Mouse (Mus musculus) gastrocnemius, postnatal 36 days (tissue): ENCODE data around the gene Pacrg. TPM values are rescaled to one million over a fixed set of nuclear protein-coding genes. Genes with fewer than 3 reads are reported as not detected.

Source experiments
- DNase-seq, 2 experiments: peaks; one replicate each; pipeline ENCODE4 v3.0.0; 2022
- intact Hi-C: fragments of 180-260 bp; cut with DNase I; formaldehyde crosslinking; loops from one replicate; pipeline ENCODE4 v1.15.1; 2025
- total RNA-seq, 2 experiments: library from RNA; stranded (reverse); gene quantifications; 2 replicates each; pipeline ENCODE4 v1.2.3; 2021

Pacrg gene
- total RNA-seq, 2 experiments from 2014 or later, result 1.6 to 2.0 TPM

GRCm38 (mm10) chr17:10560053-10560452 lies 280.1 kb downstream of the Pacrg start:
- intact Hi-C loops, result no loop called here
- DNase-seq, result no peak

- no peak for DNase-seq
- intact Hi-C loops, result no loop called here
Observed at GRCm38 (mm10) chr17:10558671-10559070, 281.4 kb downstream of the Pacrg start.

- no peak for DNase-seq
- intact Hi-C loops, result no loop called here
Observed at GRCm38 (mm10) chr17:10552295-10553056, 287.6 kb downstream of the Pacrg start.

- no peak for DNase-seq
- intact Hi-C loops, result no loop called here
Observed at GRCm38 (mm10) chr17:10550781-10551520, 289.2 kb downstream of the Pacrg start.

GRCm38 (mm10) chr17:10549825-10550224 lies 290.3 kb downstream of the Pacrg start:
- intact Hi-C loops, result no loop called here
- no peak for DNase-seq

GRCm38 (mm10) chr17:10548969-10549368 lies 291.1 kb downstream of the Pacrg start:
- DNase-seq, result no peak
- intact Hi-C loops, result no loop called here

- intact Hi-C loops, result no loop called here
- no peak for DNase-seq
Observed at GRCm38 (mm10) chr17:10540772-10541171, 299.3 kb downstream of the Pacrg start.

- intact Hi-C loops, result no loop called here
Observed at GRCm38 (mm10) chr17:10534206-10534605, 305.9 kb downstream of the Pacrg start.

GRCm38 (mm10) chr17:10533461-10533860 lies 306.6 kb downstream of the Pacrg start:
- no peak for DNase-seq
- intact Hi-C loops, result no loop called here

More at GRCm38 (mm10) chr17:10534206-10534605, 305.9 kb downstream of the Pacrg start:
- no peak for DNase-seq

GRCm38 (mm10) chr17:10531024-10531423 lies 309.1 kb downstream of the Pacrg start:
- no peak for DNase-seq
- intact Hi-C loops, result no loop called here

- no peak for DNase-seq
- intact Hi-C loops, result no loop called here
Observed at GRCm38 (mm10) chr17:10529329-10529955, 310.7 kb downstream of the Pacrg start.

- intact Hi-C loops, result no loop called here
- no peak for DNase-seq
Observed at GRCm38 (mm10) chr17:10521282-10521681, 318.8 kb downstream of the Pacrg start.

- intact Hi-C loops, result no loop called here
Observed at GRCm38 (mm10) chr17:10519506-10520155, 320.5 kb downstream of the Pacrg start.

GRCm38 (mm10) chr17:10514812-10515211 lies 325.3 kb downstream of the Pacrg start:
- no peak for DNase-seq
- intact Hi-C loops, result no loop called here

More at GRCm38 (mm10) chr17:10519506-10520155, 320.5 kb downstream of the Pacrg start:
- no peak for DNase-seq

- intact Hi-C loops, result no loop called here
- no peak for DNase-seq
Observed at GRCm38 (mm10) chr17:10510913-10511759, 329.0 kb downstream of the Pacrg start.

GRCm38 (mm10) chr17:10510467-10510866 lies 329.6 kb downstream of the Pacrg start:
- no peak for DNase-seq
- intact Hi-C loops, result no loop called here

GRCm38 (mm10) chr17:10508088-10508487 lies 332.0 kb downstream of the Pacrg start:
- no peak for DNase-seq
- intact Hi-C loops, result no loop called here

GRCm38 (mm10) chr17:10507466-10507865 lies 332.6 kb downstream of the Pacrg start:
- intact Hi-C loops, result no loop called here
- no peak for DNase-seq

- intact Hi-C loops, result no loop called here
- DNase-seq, result no peak
Observed at GRCm38 (mm10) chr17:10506896-10507295, 333.2 kb downstream of the Pacrg start.

- DNase-seq, result no peak
- intact Hi-C loops, result no loop called here
Observed at GRCm38 (mm10) chr17:10501439-10501838, 338.7 kb downstream of the Pacrg start.
